In genomic region chr19:56722291-56722707, GRCm38 (mm10) we compare ENCODE assay signal across 9 mouse cellular contexts. TPM values are rescaled to one million over a fixed set of nuclear protein-coding genes. Genes with fewer than 3 reads are reported as not detected.
DNase-seq lines count a peak whose midpoint lies in the region; ATAC-seq and TF ChIP-seq lines count a peak whose summit lies in the region.
"Had no signal": no experiment of that assay in that cellular context is flagged by ENCODE, and none has a peak within 500 bp of the region (broad histone marks: within the 10 kb centered on the region; RNA-seq: fewer than 3 reads in every experiment).

No protein-coding gene starts in this region.

- WGBS in heart, embryonic 10.5 days: 1% methylated on average over 48 of the region's 48 CpGs
- WGBS in heart, postnatal 0 days: under 1% methylated on average over 47 of the region's 48 CpGs
- 2% methylated on average over 43 of the region's 48 CpGs for WGBS in liver, embryonic 16.5 days (ENCODE audit: insufficient replicate concordance)

- TF ChIP-seq EP300 in heart, postnatal 0 days (IDR thresholded peaks at IDR 0.05; ENCODE audit: low read depth): no peak

- H3K27me3 ChIP-seq in heart, embryonic 10.5 days (ENCODE audit: insufficient read depth, poor library complexity, severe bottlenecking): peaks cover 92% of the 10 kb centered on the region
- H3K27me3 ChIP-seq in heart, postnatal 0 days (ENCODE audit: control insufficient read depth, insufficient read depth, low read length): peaks cover 19% of the 10 kb centered on the region; the same call in 1 of the 2 replicates
- H3K27me3 ChIP-seq in liver, embryonic 16.5 days (ENCODE audit: control insufficient read depth, insufficient read depth, low read depth, low read length): peaks cover 68% of the 10 kb centered on the region

- H3K9ac ChIP-seq in heart, postnatal 0 days (replicated peaks; ENCODE audit: low read depth, low read length): peak overlapping the region; percentile 93
- no peak overlapping the region for H3K9ac ChIP-seq in liver, embryonic 16.5 days (ENCODE audit: low read depth, low read length)

- H3K27ac ChIP-seq in heart, embryonic 10.5 days: peak overlapping the region; percentile 82
- peak overlapping the region; percentile 95 for H3K27ac ChIP-seq in heart, postnatal 0 days (ENCODE audit: low read depth)
- no peak overlapping the region for H3K27ac ChIP-seq in liver, embryonic 16.5 days (ENCODE audit: low read length)

- H3K9me3 ChIP-seq in heart, embryonic 10.5 days: no peaks in the 10 kb centered on the region
- no peaks in the 10 kb centered on the region for H3K9me3 ChIP-seq in heart, postnatal 0 days (replicated peaks; ENCODE audit: control insufficient read depth, low read length)
- no peaks in the 10 kb centered on the region for H3K9me3 ChIP-seq in liver, embryonic 16.5 days (replicated peaks; ENCODE audit: control insufficient read depth, low read length)

- DNase-seq in heart, embryonic 10.5 days (ENCODE audit: low spot score): no peak
- DNase-seq in heart, postnatal 25 days (ENCODE audit: low spot score): no peak
- DNase-seq in ES-CJ7 (ENCODE audit: low read depth, low spot score) (peak; percentile 9), MN1 (ENCODE audit: low spot score) (no peak)
- no peak for DNase-seq in heart, postnatal 0 days (ENCODE audit: low spot score)
- DNase-seq in Muller cell, postnatal 12 days (ENCODE audit: inconsistent ontology term): no peak
- DNase-seq in urinary bladder, postnatal 14 days (ENCODE audit: low spot score): no peak

- peak overlapping the region; percentile 70 for H3K4me3 ChIP-seq in heart, embryonic 10.5 days
- peak overlapping the region; percentile 86 for H3K4me3 ChIP-seq in heart, postnatal 0 days (ENCODE audit: low read depth, low read length)
- H3K4me3 ChIP-seq in liver, embryonic 16.5 days (ENCODE audit: low read depth, low read length): peak overlapping the region; percentile 50

- ATAC-seq in heart, postnatal 0 days (ENCODE audit: insufficient read depth, low read depth): peak; percentile 25
- ATAC-seq in liver, embryonic 16.5 days (ENCODE audit: low read depth): 0 out of 2 replicates have a peak, but pooled peaks have one; percentile 7

- H3K36me3 ChIP-seq in heart, embryonic 10.5 days: no peaks in the 10 kb centered on the region
- H3K36me3 ChIP-seq in heart, postnatal 0 days (replicated peaks; ENCODE audit: control insufficient read depth, insufficient read depth, low read length): no peaks in the 10 kb centered on the region
- no peaks in the 10 kb centered on the region for H3K36me3 ChIP-seq in liver, embryonic 16.5 days (ENCODE audit: control insufficient read depth, insufficient read depth)

- TF ChIP-seq CTCF in heart, postnatal 0 days (IDR thresholded peaks at IDR 0.05; ENCODE audit: low read depth): no peak

- intact Hi-C loops in heart, postnatal 25 days (cut with DNase I): loop anchor here (5.0 kb wide), 2 partner anchors 120 to 155 kb away; no protein-coding TSS in a partner anchor

- peaks cover 43% of the 10 kb centered on the region for H3K4me1 ChIP-seq in heart, embryonic 10.5 days
- H3K4me1 ChIP-seq in heart, postnatal 0 days (ENCODE audit: control insufficient read depth, insufficient read depth): peaks cover 3% of the 10 kb centered on the region; the same call in 1 of the 2 replicates
- peaks cover 3% of the 10 kb centered on the region for H3K4me1 ChIP-seq in liver, embryonic 16.5 days (ENCODE audit: control insufficient read depth, low read depth, low read length)

- H3K4me2 ChIP-seq in heart, postnatal 0 days (ENCODE audit: low read depth, low read length): peak overlapping the region; percentile 88
- peak overlapping the region; percentile 56 for H3K4me2 ChIP-seq in liver, embryonic 16.5 days (ENCODE audit: low read depth, low read length)

RNA-seq across cellular contexts. Expression of gene Adrb1, which starts 0.3 kb away (rescaled TPM):
- 0.65 and 1.3 TPM in 2 replicates for polyA plus RNA-seq in heart, embryonic 10.5 days (2016; fragmentation: Nextera tagmentation; extraction: Ambion mirVana)
- total RNA-seq in heart, postnatal 25 days (2021): 10 to 100 TPM; 24.3 to 30.9 TPM
- total RNA-seq in heart, postnatal 0 days (2014; rRNA removed; ENCODE audit: low replicate concordance): 30.2 and 31.3 TPM in 2 replicates
- polyA plus RNA-seq in heart, postnatal 0 days (2015; fragmentation: Nextera tagmentation; extraction: Ambion mirVana): 10.9 and 11.7 TPM in 2 replicates
- 0.11 and 0.19 TPM in 2 replicates for polyA plus RNA-seq in liver, embryonic 16.5 days (2015; fragmentation: Nextera tagmentation; extraction: Ambion mirVana)
- total RNA-seq: hematopoietic stem cell, adult 5-6 weeks had no signal
